Mouse (Mus musculus): ENCODE data around the gene Slc12a3.

Gene Slc12a3

DNA sequence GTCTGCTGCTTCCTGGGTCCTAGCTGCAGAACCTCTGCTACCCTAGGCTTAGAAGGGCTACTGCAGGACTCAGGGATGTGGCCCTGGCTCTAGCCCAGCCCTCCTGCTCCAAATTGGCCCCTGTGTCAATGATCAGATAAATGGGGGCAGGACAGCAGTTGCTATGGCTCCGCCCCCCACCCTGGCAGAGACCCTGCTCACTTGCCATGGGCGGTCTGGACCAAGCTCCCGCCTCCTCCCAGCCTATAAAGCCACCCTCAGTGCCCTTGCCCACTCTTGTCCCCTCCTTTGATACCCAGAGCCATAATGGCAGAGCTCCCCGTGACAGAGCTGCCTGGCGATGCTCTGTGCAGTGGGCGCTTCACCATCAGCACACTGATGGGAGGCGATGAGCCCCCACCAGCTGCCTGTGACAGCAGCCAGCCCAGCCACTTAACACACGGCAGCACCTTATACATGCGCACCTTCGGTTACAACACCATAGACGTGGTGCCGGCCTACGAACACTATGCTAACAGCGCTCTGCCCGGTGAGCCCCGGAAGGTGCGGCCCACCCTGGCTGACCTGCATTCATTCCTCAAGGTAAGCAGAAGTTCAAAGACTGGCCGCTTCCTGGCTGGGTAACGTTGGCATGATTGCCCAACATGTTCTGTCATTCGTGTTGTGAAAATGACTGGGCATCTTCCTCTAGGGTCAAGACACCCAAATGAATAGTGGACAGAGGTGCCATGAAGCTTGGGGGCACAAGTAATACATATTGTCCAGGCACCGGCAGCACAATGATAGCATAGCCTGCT, at the start of gene Slc12a3:
Gene Slc12a3 (plus strand): TSS at position 270 of the 797 bp plus-strand sequence.
- no peak for DNase-seq (ENCODE audit: low spot score in 2 of 2)

DNA sequence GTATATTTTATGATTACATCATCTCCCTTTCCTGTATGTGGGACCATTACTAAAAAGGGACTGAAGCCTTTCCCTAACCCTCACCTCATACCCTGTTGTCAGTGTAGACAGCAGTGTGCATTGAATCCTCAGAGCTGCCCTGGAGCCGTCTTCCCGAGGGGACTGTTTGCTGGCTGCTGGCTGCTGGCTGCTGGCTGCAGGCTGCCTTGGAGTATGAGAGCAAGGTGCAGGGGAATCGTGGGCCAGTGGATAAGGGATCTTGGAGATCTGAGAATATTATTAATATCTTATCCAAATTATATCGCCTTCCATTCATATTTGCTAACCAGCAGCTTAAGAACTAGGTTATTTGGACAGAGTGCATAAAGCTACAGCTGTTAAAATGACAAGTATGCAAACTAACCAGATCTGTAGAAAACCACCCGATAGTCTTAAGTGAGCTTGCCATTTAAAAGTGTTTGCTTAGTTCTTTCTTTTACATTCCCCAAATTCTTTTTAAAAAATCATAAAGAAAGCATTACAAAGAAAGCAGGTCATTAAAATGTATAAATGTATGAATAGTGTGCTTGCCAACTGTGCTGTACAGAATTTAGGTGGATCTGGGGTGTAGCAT, 48.9 kb upstream of the Slc12a3 start:
- DNase-seq (ENCODE audit: low spot score in 2 of 2) = no peak

DNA sequence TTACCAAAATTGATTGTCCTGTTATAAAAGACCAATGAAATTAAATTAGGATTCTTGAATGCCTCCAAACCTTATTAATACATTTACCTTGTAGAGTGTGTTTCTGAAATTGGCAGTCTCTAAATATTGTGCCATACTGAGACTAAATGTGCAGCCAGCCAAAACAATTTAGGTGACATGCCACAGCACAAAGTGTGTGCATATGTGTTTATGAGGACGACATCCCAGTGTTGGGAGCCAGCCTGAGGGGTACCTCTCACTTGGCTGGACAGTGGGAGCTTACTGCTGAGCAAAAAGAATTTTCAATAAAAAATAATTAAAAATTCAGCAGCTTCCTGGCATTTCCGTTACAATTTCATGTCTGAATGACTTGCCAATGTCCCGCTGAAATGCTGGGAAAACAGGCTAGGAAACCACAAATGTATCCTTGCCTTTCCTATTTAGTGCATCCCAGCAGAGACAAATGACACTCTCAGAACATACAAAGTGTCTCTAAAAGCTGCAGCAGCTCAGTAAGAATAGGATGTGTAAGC, 46.5 kb upstream of the Slc12a3 start:
- no peak for DNase-seq (ENCODE audit: low spot score in 2 of 2)

DNA sequence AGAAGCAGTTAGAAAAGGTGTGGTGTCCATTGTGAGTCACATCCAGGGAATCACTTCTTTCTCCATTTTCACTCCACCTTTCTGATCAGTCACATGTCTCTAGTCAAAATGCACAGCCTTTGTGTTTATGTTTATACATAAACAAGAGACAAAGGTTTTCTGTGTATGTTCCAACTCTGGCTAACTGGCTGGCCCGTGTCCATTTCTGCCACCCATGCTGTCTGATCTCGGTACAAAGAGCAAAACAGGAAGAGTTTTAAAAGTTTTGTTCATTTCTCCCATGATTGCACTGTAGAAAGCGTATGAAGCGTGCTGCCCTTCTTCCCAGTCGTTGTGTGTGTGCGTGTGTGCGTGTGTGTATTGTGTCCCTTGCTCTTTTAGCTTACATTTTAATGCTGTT, 44.8 kb upstream of the Slc12a3 start:
- DNase-seq (ENCODE audit: low spot score in 2 of 2) = no peak

DNA sequence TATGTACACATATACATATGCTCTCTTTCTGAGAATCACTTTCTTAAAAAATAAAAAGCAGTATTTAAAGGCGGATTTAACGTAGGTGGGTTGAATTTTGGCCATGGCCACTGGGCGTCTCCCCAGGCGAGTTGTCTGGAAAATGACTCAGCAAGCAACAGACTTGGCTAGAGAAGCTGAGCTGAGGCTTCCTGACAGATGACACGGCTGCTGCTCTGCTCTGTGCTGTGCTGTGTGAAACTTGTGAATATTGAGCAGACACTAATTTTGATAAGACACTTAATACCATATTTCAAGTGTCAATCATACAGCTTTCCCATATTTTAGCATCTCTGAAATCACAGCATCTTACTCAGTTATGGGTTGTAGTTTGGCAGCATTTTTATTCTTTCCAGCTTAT, 38.4 kb upstream of the Slc12a3 start:
- DNase-seq (ENCODE audit: low spot score in 2 of 2) = peak in 1 of 2 experiments; percentile 15

DNA sequence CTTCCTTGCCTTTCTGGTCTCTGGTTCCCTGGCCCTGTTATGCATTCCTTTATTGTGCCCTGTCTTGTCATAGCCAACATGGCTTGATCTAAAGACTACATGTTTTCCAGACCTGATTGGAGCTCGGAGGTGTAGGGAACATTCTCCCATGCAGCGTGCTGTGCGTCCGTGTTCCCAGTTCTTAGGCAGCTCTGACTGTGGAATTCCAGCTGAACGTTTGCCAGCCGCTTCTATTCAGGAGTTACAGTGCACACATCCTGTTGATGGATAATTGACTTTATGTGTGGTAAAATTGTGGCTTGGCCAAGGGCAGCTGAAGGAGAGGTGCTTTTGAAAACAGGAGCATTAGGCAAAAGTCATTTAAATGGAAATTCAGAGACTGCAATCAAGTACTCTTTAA, 36.9 kb upstream of the Slc12a3 start:
- no peak for DNase-seq (ENCODE audit: low spot score in 2 of 2)

DNA sequence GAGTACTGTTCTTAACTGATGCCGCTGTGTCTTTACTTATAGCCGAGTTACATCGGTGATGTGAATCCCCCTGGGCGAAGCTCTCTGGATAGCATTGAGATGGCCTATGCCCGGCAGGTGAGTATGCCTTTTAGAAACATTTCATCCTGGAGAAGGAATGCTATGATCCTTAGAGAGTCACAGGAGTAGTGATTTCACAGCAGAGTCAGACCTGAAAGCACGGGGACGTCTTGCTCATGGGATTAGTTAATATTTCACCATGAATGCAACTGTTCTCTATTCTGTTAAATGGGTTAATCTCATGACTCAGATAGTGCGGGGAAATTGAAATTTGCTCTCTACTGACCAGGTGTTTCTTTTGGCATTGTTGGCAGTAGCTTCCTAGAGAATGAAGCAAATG, 36.4 kb upstream of the Slc12a3 start:
- DNase-seq (ENCODE audit: low spot score in 2 of 2) = no peak

DNA sequence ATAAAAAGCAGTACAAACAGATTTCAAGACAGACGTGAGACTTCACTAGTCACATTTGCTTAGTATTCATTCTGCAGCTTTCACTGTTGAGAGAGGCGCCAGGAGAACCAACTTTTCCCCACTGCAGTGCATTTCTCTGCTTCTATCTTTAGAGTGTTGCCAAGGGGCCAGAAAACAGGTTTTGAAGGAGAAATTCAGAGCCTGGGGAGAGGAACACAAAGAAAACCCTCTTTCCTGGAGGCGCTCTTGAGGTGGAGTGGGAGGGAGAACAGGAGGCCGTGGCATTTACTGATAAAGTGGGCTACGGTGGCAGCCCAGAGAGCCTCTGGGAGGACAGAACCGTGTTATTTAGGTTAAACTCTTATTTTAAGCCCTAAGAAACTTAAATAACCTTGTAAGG, 33.3 kb upstream of the Slc12a3 start:
- no peak for DNase-seq (ENCODE audit: low spot score in 2 of 2)

DNA sequence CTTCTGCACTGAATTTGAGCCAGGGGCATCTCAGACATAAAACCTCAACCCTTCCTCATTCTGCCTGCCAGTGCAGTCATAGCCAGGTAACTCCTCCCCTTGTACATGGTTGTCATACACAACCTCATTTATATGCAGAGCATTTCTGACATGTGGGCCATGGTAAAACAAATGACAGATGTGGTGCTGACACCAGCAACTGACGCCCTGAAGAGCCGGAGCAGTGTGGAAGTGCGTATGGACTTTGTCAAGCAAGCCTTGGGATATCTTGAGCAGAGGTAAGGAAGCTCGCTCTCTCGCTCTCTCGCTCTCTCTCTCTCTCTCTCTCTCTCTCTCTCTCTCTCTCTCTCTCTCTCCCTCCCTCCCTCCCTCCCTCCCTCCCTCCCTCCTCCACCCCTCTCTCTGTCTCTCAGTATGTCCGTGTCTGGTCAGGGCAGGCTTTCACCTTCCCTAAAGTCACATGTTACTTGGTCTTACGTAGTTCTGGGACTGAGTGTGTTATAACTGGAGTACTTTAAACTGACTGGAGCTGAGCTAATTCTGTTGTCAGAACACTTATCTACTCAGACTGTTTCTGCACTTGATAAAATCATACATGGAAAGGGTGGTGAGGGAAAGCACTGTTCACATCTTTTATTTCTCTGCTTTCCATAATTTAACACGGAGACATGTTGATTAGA, 32.5 kb upstream of the Slc12a3 start:
- no peak for DNase-seq (ENCODE audit: low spot score in 2 of 2)

DNA sequence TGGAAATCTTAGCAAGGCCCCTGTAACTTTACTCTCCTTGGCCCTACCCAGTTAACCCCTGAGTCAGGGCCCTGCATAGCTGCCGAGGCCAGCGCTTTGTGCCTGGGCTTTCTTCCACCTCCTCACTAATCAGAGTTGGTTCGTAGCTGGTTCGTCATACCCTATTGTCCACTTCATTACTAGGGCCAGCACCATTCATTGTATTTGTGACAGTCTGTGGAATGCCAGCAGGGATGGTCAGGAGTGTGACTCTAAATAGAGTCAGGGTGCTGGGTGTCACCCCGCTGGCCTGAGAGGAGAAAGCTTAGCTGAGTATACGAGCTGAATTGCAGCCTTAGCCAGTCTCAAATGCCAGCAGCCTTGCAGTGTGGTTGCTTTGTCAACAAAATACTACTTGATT, 31.9 kb upstream of the Slc12a3 start:
- no peak for DNase-seq (ENCODE audit: low spot score in 2 of 2)

DNA sequence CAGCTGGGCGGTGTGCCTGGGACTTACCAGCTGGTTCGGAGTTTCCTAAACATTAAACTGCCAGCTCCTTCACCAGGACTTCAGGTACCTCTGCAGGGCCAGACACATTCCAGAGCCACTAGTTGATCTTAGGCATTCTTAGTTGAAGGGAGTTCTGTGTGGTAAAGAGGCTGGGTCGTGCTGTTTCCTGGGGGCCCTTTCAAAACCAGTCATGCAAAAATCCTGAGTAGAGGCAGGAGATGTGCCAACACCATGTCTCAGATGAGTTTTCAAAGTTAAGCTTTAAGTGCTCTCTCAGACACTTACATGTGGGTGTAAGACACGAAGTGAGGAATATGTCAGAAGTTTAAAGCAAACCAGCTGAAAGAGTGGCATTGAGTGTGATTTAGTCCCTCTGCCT, 28.2 kb upstream of the Slc12a3 start:
- no peak for DNase-seq (ENCODE audit: low spot score in 2 of 2)

DNA sequence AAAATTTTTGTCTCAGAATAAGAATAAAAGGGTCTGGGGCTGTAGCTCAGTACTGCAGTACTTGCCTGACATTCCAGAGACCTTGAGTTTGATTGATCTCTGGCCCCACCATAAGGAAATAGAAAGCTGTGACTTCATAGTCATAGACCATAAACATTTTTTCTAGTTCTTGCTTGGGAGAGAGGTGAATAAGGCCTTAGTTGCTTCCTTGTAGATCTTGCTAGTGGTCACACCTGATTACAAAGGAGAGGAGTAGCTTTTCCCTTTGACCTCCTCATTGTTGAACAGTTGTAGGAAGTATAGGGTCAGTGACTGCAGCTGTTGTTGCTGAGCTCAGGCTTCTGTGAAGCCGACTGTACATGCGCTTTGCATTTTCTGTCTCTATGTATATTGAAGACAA, 24.6 kb upstream of the Slc12a3 start:
- DNase-seq (ENCODE audit: low spot score in 2 of 2) = no peak

DNA sequence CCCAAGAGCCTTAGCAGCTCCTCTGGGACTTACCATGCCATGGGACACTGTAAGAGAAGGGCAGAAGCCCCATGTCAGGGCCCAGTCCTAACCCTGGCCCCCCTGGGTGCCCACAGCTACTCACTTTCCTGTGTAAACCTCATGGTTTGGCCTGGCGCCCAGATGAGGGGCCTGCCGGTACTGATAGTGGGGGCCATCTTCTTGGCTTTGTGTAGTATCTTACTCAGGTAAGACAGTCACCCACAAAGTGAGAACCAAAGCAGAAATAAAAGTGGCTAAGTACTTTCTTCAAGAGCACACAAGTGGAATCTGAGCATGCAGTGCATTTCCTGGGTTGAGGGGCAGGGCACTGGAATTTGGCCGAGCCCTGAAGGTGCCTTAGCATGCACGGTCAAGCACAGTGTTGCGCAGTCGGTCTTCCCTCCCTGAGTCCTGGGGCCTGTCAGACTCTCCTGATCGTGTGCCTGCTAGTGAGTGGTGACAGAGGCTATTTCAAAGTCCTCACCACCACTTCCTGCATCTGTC, 21.9 kb upstream of the Slc12a3 start:
- peak; percentile 40 to 55 for DNase-seq (ENCODE audit: low spot score in 2 of 2)

DNA sequence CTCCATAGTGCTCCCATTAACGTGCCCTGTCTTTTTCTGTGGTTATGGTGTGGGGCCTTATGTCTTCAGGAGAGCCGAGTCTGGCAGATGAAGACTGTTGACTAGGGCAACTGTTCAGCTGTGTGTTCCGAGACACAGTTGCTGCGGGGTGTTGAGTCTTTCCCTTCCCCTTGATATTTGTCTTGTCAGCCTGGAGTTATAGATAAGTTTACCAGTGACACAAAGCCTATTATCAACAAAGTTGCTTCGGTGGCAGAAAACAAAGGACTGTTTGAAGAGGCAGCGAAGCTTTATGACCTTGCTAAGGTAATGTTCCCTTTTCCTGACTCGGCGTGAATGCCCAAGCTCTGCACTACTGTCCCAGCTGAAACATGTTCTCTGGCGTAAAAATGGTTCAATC, 21.3 kb upstream of the Slc12a3 start:
- DNase-seq (ENCODE audit: low spot score in 2 of 2) = no peak

DNA sequence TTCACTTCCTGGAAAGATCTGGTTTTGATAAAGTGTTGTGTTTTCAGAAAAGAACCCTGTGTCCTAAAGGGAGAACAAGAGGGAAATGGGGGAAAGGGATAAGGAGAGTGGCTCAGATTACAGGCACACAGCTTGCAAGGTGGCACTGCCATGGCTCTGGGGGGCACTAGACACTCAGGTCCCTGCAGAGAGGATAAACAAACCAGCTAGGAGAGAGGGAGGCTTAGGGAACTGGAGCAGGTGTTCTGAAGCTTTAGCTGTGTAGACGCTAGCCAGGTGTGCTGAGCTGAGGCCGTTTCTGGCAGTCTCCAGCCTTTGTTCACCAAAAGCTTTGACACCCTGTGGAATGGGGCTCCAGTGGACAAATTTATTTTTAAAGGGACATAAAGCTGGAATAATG, 14.9 kb upstream of the Slc12a3 start:
- DNase-seq (ENCODE audit: low spot score in 2 of 2) = no peak

DNA sequence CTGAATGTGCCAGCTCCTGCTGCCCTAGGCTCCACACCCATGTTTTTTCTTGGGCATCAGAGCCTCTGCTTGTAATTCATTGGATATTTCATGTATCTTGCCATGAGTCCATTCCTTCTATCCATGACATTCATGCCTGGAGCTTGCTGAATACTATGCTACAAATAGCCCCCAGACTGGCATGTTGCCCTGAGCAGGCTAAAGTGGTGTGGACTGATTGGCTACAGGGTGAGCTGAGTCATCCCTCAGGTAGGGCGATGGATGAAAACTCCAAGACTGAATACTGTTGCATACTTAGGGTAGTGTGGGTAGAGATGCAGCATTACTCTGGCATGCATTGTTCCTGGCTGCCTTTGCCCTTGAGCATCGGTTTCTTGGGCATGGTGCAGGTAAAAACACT, 11.8 kb upstream of the Slc12a3 start:
- no peak for DNase-seq (ENCODE audit: low spot score in 2 of 2)

DNA sequence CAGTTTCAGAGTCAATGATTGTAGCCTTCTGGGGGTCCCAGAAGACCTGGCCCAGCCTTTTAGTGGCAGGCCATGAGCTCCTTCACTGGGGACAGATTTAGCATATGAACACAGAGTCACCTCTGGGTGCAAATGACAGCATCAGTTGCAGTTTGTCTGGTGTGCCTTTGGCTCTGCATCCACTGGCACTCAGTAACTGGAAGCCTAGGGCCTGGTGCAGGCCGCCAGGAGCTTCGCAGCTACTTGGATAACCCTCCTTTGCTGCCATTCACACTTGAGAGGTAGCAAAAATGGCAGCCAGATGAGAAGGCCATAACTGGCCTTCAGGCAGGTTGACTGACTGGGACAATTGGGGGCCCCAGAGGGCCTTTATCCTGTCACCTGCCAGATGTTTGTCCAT, 11.3 kb upstream of the Slc12a3 start:
- no peak for DNase-seq (ENCODE audit: low spot score in 2 of 2)

DNA sequence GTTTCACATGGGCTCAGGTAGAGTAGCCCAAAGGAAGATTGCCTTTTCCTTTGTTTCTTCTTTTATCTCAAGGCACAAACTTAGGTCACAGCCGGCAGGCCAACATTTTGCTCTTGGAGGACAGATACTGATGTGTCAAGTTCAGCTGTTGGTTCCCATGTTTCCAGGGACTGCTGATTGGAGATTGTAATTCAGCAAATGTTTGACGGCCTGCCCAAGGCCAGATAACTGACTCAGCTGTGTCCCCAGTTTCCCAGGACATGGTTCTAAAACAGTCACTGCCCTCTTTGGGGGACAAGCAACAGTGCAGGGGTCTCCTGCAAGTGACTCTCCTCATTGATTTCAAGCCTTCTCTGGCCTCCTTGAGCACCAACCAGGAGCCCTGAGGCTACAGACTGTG, 9.0 kb upstream of the Slc12a3 start:
- no peak for DNase-seq (ENCODE audit: low spot score in 2 of 2)

DNA sequence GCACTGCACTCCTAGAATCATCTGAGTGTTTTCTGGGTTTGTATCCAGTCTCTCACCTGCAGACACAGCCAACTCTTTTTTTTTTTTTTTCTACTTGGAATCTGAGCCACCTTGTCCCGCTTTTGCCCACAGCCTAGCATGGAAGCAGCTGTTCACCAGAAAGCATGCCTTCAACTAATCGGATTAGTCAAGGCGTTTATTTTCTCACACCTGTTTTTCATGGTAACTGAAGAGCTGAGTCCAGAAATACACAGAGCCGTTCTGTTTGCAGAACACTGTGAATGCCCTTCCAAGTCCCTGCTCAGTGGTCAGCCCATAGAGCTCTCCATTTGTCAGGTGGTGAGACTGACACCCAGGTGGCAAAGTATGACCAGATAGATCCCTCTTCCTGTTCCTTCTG, 6.9 kb upstream of the Slc12a3 start:
- DNase-seq (ENCODE audit: low spot score in 2 of 2) = no peak

DNA sequence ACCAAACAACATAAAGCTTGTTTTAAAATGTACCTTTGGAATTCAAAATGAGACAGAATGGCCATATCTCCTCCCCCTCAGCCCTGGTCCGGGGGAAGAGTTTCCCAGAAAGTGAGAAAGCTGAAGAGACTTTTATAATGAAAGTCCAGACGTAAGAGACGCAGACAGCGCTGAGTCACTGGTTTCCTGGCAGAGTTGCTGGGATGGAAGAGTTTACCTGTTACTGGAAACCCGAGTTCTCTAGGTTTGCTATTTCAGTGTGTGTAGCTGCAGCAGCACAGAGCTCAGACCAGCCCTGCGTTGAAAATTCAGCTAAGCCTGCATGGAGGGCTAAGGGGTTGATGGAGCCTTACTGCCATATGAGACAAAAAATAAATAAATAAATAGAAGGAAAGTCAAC, 6.0 kb upstream of the Slc12a3 start:
- DNase-seq (ENCODE audit: low spot score in 2 of 2) = no peak

DNA sequence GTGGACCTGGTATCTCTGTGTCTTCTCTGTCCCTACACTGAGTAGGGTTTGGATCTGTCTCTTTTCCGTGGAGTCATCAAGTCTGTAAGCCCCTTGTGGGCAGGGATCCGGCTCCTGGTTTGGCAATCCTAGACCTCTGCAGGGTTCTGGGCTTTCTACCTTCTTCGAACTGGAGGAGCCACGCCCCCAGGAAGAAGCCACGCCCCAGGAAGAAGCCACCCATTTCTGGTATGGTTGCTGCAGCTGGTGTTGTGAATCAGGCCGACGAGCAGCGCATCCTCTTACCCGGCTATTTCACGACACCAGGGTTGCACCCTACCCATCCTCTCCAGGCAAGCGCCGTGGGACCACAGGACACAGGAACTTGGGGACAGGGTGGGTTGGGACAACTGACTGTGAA, 4.9 kb upstream of the Slc12a3 start:
- peak; percentile 37 to 38 for DNase-seq (ENCODE audit: low spot score in 2 of 2)

DNA sequence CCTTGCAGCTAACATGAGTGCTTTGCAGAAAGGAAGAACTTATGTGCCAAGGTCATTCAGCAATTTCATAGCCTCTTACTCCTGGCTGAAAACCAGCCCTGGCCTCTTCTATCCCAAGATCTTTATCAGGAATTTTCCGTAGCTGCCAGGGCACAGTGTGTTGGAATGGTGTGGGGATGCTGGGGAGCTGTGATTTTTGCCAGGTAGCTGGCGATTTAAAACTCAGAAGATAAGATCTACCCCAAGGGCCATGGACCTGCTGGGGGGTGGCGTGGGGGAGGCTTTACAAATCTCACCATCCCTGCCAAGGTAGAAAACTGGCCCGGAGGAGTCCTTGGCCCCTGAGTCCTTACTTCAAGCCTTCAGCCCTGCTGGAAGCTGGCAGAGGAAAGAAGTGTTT, 3.0 kb upstream of the Slc12a3 start:
- DNase-seq (ENCODE audit: low spot score in 2 of 2) = no peak

DNA sequence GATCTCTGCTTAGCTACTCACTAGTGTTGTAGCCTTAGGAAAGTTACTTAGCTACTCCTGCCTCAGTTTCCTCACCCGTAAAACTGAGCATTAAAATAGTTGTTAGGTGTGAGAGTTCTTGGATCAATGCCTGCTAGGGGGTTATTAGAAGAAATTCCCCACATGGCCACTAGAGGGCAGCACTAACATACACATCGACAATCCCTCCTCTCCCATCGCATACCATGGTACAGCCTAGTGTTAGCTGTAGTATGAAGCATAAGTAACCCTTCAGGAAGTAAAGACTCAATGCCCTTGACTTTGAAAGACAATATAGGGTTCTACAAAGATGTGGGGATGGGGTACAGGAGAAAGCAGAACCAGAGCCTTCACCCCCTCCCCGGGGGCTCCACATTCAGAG, 1.7 kb downstream of the Slc12a3 start:
- peak; percentile 44 to 55 for DNase-seq (ENCODE audit: low spot score in 2 of 2)

Measured in spleen, postnatal 36 days (tissue).